Mouse (Mus musculus) liver, adult 2 months (tissue): Measurements from ENCODE around the gene Mark1.

ENCODE experiments used
- CTCF ChIP-seq: fragments of 200-500 bp; IDR thresholded peaks from 2 replicates; pipeline ENCODE4 v1.5.1; 2011; ENCODE audit warnings: low read depth, low read length, control low read depth
- POLR2A ChIP-seq: fragments of 200-500 bp; IDR thresholded peaks from 2 replicates; pipeline ENCODE4 v1.6.1; 2011; ENCODE audit warnings: low read length, control low read depth; ENCODE audit not compliant: insufficient read depth; ENCODE audit errors: extremely low read depth

DNA sequence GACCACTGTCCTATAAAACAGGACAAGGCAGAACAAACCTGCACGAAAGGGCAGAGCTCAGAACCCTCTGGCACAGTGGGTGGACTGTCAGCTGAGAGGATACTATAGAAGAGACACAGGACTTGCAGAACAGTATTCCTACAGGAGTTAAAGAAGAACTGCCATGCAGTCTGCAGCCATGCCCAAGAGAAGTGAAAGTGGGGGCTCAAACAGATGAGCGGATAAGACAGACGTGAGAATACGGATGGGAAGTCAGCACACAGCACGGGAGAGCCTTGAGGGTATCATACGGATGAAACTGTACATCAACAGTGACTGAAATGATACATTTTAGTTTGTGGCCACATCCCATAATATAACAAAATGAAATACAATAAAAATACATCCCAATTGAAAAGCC is 68.3 kb downstream of the Mark1 start:
- TF ChIP-seq CTCF (no peak), POLR2A (no peak)
